Mouse (Mus musculus): ENCODE data around the gene Arf6.
"Not testable (repeated sequence)": the region's sequence is repeated elsewhere in the genome, so short reads cannot be mapped to it uniquely, and the experiment has no call there.

Arf6 gene

DNA sequence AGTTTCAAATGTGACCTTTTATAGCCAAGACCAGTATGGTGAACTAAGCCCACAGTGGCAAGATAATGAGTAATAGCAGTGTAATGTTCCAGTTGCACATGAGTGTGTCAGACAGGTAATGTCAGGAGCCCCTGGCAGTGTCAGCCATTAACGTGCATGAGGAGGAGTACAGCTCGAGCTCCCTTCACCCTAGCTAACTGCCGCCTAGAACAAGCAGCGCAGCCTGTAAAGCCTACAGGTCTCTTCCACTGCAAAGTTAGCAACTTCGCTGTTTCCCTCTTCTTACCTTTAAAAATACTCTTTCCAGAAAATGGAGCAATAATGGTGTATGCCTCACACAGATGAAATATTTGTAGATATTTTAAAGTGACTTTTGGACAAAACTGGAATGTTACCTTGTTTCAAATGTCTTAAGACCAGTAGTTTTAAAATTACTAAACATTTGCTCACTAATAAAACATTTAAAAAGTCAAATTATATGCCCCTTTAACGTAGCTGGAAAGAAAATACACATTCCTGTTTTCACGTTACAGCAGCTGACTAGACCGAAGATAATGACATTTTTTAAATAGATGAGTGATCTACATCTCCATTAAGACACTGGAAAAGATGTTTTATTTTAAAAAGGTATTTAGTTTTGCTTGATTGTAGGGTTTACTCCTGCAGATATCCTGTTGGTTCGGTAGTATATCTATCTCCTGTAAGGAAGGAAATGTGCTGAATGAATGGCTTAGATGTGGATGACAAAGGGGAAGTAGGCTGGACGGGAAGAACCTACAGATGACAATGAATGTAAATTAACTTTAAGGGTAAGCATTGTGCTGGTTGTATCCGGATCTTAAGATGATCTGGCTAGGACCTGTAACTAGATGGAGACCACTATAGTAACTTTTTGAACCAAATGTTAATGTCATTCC is 2.2 kb downstream of the Arf6 start:
- no peak for DNase-seq

- DNase-seq, result no peak
Measured at GRCm38 (mm10) chr12:69376132-69376531, 4.2 kb downstream of the Arf6 start.

DNA sequence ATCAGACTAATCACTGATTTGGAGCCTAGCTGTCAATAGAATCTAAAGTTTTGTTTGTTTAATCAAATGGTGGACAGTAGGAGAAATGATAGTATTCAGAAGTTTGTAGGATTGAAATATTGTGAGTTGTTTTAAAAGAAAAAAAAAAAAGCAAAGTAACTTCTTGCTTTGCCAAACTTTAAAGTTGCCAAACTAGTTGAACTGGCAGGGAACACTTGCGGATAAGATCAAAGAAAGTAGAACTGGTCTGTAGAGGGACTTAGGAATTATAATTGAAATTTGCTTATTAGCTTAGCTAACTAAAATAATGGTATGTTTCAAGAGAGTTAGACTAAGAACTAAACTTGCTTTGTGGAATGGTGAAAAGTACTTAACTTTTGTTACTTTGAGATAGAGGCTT is 5.2 kb downstream of the Arf6 start:
- DNase-seq, result no peak

DNA sequence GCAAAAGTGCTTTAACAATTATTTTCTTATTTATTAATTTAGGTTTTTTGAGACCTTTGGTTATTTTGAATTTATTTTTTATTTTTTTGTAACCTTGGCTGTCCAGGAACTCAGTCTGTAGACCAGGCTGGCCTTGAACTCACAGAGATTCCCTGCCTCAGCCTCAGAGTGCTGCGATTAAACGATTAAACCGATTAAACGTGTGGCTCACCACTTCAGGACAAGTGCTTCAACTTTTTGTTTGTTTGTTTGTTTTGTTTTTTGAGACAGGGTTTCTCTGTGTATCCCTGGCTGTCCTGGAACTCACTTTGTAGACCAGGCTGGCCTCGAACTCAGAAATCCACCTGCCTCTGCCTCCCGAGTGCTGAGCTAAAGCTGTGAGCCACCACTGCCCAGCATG is 5.7 kb downstream of the Arf6 start:
- DNase-seq, result not testable (repeated sequence)

- no peak for DNase-seq
Measured at GRCm38 (mm10) chr12:69378558-69379454, 6.9 kb downstream of the Arf6 start.

DNA sequence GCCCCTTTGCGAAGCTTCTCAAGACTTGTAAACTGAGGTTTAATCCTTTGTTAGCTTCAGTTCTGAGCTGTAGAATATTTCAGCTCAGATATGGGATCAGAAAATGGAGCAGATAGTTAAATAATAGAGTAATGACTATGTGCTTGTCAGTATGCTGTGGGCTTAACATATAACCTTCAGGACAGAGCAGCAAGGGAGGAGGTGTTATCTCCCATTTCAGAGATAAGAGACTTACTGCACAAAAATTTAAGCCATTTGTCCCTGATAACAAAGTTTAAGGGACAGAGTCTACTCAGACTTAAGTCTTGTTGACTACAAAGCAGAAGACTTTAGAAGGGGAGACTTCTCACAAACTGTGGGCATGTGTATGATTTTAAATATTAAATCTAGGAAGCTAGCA is 10.9 kb downstream of the Arf6 start:
- no peak for DNase-seq

- no peak for DNase-seq
Measured at GRCm38 (mm10) chr12:69384606-69385005, 12.7 kb downstream of the Arf6 start.

DNA sequence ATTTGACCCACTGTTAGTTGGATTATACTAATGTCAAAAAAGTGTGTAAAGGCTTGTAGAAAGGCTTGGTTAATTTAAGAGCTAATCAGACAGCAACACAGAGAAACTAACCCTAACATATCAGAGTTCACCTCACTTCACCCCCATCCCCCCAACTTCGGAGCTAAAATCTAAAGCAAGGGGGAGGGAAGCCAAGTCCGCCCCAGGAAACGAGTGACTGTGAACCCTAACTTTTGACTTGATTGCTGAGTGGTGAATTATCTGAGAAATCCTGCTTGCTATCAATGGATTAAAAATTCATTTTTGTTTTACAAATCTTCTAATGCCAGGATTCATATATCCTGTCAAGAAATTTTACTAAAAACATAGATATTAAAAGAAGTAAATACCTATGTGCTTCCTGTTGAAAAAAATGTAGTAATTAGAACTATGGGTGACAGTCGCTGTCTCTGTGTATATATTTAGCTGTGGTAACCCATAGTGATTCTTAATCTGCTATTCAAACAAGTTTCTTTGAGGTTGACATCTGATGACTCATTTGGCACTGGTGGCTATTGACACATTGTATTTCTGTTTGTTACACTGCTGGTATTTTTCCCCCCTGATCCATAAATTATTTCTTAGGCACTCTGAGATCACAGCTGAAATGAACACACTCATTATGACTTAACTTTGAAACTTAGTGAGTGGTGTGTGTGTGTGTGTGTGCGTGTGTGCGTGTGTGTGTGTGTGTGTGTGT is 13.8 kb downstream of the Arf6 start:
- DNase-seq, result no peak

DNA sequence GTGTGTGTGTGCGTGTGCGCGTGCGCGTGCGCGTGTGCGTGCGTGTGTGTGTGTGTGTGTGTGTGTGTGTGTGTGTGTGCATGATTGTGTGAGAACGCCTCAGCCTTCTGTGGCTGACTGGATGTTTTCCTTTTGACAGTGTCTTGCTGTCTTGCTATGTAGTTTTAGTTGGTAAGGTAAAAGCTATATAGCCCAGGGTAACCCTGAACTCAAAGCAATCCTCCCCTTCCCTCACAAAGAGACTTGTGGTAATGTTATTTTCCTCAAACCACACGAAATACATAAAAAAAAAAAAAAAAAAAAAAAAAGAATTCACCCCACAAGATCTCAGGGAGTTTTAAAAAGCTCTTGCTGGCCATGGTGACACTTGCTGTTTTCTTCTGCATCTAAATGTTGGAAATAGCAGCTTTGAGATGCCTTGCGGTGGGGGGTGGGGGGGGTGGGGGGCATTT is 14.4 kb downstream of the Arf6 start:
- not testable (repeated sequence) for DNase-seq

DNA sequence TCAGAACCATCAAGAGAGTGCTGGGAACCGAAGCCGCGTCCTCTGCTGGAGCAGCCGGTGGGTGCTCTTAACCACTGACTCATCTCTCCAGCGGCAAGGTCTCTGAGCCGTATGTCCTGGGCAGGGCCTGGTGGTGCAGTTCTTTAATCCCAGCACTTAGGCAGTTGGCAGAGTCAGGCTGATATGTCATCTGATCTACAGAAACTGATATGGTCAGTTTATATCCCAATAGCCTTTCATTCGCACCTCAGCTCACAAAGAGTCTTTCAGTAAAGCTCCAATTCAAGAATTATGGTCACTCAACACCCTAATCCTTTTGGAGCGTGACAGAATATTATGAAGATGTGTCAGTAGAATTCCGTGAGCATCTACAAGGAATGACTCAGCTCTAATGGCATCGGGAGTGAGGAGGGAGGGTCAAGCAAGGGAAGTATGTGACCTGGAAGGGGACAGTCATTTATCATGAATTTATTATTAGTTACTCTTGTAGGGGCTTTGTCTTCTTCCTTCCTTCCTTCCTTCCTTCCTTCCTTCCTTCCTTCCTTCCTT is 16.4 kb downstream of the Arf6 start:
- DNase-seq, result no peak

DNA sequence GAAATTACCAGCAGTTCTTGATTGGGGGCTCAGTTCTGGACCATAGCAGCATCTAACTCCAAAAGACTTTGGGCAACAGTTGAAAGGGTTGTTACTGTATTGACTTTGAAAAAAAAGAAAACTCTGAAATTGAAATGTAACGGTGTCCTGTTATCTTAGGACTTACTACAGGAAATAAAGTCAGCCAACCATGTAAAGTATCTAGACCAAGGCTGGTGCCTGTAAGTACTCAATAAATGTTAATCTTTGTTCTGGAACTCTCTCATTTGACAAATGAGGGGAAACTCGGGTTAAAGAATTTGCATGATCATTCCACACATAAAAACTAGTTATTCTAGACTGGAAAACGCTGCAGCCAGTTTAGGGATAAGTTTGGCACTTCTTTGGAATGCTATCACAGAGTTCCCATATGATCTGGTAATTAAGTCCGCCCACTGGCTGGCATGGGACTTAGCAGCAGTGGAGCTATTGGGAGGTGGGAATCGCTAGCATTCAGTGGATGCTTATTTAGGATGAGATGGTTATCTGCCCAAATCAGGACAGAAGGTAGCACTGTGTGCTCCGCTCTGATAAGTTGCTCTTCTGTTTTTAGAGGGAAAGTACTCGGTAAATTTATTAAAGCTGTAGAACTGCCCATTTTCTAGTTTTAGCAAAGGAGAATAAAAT is 17.5 kb downstream of the Arf6 start:
- DNase-seq, result no peak

- no peak for DNase-seq
Measured at GRCm38 (mm10) chr12:69390000-69390698, 18.2 kb downstream of the Arf6 start.

- peak; percentile 45 to 62 for DNase-seq
Measured at GRCm38 (mm10) chr12:69393076-69393475, 21.1 kb downstream of the Arf6 start.

GRCm38 (mm10) chr12:69394456-69394855 is 22.5 kb downstream of the Arf6 start:
- DNase-seq, result peak; percentile 97 to 98

- no peak for DNase-seq
Measured at GRCm38 (mm10) chr12:69400367-69400766, 28.4 kb downstream of the Arf6 start.

DNA sequence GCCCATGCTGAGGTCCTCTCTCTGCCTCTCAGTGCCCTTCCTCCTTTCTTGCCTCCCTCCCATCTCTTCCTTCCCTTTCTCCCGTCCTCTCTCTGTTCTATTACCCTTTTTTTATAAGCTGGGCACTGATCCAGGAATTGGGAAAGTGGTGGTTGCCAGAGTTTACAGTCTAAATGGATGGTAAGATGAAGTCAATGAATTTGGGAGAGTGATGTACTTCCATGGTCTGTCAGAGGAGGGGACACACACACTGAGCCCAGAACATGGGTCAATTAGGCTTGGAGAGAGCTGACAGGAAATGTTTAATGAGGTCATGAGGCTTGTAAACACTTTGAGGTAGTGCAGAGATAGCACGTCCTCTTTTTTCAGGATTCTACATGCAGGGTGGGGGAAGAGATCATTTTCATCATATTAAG is 28.9 kb downstream of the Arf6 start:
- no peak for DNase-seq

GRCm38 (mm10) chr12:69402100-69402499 is 30.1 kb downstream of the Arf6 start:
- DNase-seq, result no peak

DNA sequence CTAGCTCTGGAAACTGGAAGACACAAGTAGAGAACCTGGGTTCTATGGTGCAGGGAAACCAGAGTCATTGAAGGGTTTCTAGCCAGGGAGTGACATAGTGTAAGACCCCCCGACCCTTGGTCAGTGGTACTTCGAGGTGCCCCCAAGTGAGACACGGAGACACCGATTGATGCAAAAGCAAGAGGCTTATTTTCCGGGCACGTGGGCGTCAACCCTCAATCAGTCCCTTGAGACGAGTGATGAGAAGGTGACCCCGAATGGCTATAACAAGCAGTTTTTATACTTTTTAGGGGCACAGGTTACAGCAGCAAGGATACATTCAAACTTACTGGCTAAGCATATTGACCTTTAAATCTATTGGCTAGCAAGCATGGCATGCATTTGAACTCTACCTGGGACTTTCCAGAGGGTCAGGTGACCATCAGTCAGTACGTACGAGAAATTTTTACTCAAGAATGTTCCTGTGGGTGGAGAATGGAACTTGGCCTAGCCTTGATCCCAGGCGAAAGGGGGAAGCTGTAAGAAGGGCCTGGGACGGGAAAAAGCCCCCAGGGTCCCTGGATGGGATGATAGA is 30.7 kb downstream of the Arf6 start:
- DNase-seq, result no peak

GRCm38 (mm10) chr12:69410767-69411166 is 38.8 kb downstream of the Arf6 start:
- no peak for DNase-seq

DNA sequence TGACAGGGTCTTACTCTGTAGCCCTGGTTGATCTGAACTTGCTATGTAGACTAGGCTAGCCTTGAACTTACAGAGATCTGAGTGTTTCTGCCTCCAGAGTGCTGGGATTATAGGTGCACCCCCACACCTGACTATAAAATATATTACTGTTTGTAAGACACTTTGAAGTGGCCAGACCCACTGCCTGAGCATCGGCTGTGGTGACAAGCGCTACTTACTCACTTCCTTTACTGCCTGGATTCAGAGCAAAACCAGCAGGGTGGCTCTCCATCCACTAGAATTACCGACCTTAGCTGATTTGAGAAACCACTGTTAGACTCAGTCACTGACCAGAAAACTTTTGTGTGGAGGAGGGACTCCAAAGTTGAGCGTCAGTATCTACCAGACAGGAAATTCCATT is 40.0 kb downstream of the Arf6 start:
- no peak for DNase-seq

GRCm38 (mm10) chr12:69413303-69413702 is 41.4 kb downstream of the Arf6 start:
- DNase-seq, result no peak

Measured in cerebellum, postnatal 14 days (tissue).